Mouse (Mus musculus) thymus, postnatal 14 days (tissue): ENCODE results near the gene Rars.
"Not testable (repeated sequence)": the region's sequence is repeated elsewhere in the genome, so short reads cannot be mapped to it uniquely, and the experiment has no call there.

Experiments used
- DNase-seq: peaks from one replicate; pipeline ENCODE4 v3.0.0; 2021

The Rars gene

DNA sequence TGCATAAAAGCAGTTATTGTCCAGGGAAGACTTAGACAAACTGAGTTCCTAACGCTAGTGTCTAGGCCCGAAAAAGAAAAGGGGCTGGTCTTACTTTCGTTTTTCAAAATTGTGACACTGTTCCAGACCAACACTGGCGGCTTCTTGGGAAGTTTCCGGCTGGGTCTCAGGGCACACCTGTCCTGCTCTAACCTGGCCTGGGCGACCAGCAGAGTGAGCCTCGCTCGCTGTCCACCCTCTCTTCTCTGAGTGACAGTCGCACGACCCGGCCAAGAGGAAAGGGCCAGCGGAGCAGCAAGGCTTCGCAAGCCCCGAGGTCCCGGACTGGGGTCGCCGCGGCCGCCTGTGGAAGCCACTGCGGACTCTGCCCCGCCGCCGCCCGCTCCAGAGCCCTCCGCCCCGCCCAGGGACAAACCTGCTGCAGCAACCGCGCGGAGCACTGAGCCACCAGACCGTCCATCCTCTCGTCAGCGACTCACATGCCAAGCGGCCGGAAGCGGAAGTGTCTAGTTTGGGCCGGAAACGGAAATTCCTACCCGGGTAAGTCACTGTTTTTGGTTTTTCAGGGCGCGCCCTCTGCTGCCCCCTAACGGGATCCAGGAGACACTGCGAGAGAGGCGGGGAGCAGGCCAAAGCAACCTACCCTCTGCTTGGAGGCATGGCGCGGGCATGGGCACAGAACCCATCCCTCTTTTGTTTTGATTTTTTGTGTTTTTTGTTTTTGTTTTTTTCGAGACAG, at the start of gene Rars:
TSS of gene Rars (minus strand) at position 485 of the 739 bp plus-strand sequence.
- DNase-seq, result peak; percentile 93

DNA sequence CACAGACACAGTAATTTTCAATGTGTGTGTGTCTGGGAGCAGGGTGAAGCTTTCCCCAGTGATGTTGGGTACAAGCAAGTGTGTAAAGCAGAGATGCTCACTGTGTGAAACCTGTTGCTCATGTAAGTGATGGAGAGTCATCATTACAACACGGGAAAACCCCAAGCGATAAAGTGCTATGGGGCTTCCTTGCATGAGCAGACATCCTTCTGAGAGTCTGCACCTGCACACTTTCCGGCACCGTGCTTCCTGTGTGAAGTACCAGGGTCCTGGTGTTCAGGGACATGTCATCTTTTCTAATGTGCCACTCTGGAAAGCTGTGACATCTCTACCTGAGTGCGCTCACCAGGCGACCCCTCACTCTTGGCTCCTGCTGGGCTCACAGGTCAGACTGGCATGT, 48.5 kb upstream of the Rars start:
- no peak for DNase-seq

DNA sequence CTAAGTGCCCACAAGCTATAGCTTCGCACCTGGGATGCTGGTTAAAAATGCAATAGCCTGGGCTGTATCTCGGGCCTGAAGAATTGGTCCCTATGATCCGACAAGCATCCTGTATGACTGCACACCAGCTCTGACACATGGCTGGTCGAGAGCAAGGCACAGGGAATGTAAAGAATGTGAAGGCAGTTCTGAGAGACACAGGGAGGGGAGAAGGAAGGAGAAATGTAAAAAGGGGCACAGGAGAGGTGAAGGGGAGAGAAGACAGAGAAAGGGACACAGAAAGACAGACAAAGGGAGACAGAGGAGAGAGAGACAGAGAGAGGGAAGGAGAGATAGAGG, 44.2 kb upstream of the Rars start:
- DNase-seq, result no peak

DNA sequence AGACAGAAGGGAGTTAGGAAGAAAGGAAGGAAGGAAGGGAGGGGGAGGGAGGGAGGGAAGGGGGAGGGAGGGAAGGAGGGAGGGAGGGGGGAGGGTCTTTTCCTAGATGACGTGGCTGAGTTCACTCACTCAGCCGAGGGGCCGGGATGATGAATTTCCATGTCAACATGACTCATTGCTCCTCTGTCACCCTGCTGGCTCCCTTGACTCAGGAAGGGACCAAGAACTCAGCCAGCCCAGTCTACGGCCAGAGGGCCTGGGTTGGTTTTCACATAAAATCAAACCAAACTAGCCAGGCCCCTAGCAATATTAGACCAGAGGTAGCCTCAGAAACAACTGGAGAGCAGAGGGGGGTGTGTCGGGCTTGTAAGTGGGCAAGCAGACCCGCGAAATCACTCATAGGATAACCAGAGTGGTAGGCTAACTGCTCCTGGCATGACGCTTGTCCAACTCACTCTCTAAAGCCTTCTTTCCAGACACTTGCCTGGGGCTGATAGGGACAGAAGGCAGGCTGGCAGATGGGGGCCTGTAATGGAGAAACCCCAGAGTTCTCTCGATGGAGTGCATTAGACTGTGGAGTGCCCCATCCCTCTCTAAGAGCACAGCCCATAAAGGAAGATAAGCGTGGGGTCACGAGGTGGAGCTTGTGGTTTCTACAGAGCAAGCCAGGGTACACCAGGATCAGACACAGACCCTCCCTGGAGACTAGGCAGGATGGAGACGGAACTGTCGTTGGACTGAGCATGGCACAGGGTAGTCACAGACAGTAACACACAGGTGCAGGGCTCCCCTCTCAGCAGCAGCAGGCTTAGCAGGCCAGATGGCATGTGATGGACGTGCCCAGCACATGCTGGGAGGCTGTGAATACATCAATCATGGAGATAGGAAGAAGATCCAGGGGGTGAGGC, 43.6 kb upstream of the Rars start:
- DNase-seq, result no peak

DNA sequence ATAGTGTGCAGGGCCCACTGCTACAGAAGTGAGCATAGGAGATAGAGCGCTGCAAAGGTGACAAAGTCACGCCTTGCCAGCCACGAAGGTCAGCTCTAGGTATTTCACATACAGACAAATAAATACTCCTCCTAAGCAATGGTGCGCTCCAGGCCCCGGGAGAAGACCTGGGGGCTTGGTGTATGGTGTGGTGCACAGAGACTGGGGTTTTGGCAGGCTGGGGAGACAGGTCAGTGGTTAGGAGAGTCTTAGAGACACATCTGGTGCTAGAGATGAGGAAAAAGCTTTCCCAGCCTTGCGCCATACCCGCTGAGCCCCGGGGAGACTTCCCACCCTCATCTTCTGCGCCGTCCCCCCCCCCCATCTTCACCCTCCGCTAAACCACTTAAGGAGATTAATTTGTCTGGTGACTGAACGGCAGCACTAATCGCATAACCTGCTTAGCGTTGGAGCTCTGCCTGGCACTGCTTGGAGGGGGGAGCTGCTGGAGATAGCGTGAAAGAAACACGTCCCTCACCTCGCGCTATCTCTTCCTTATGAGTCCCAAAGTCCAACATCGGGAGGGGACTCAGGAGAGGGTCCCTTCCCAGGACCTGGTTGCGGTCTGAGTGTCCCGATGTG, 39.4 kb upstream of the Rars start:
- DNase-seq, result no peak

DNA sequence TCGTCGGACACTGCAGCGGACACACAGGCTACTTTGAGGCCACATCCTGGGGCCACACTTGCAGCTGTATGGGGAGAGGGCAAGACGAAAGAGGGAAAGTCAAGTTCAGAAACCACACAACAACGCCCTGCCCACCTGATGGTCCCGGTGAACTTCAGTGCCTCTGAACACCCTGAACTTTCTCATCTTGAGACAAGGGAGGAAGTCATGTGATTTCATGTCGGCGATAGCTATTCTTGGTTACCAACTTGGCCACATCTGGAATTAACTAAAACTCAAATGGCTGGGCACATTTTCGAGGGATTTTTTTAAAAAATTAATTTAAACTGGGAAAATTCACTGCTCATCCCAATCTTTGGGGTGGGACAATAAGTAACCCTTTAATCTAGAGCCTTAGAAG, 36.7 kb upstream of the Rars start:
- no peak for DNase-seq

DNA sequence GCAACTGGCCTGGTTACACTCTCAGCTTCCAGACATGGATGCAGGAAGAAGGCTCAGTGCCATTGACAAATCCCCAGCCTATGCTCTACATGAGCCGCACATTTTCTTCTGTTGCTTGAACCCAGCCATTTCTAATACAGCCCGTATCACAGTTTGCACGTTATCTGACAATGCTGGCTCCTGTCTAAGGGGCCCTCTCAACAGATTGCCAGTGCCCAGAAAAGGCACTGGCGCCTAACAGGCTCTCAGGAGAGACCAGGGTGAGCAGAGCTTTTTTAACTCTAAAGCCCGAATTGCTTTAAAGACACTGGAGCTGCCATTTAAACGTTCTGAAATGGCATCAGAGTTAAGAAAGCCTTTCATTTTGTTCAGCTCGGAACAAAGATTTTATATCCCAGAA, 31.8 kb upstream of the Rars start:
- DNase-seq, result no peak

DNA sequence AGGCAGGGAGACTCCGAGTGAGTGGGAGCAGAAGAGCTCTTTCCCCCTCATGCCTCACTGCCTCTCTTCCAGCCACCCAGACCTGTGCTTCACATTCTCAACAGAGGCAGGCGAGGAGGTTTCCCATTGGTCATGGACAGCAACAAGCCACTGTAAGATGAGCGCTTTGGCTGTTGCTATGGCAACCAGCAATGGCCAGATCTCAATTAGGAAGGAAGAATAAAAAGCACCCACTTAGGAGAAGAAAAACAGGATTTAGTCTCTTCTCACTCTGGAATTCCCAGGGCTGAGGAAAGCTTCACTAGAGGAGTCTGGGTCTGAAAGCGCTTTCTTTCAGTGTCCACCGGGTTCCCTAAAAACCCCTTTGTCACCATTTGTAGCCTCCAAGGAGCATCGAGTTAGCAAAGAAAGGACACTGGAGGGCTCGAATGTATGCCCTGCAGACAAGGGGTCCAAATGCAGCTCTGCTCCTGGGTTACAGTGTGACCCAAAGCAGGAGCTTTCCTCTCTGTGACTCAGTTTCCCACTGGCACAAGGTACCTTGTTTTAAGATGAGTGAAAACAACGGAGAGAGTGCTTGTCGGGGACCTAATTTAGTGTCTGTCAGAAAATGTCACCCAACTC, 30.8 kb upstream of the Rars start:
- DNase-seq, result no peak

DNA sequence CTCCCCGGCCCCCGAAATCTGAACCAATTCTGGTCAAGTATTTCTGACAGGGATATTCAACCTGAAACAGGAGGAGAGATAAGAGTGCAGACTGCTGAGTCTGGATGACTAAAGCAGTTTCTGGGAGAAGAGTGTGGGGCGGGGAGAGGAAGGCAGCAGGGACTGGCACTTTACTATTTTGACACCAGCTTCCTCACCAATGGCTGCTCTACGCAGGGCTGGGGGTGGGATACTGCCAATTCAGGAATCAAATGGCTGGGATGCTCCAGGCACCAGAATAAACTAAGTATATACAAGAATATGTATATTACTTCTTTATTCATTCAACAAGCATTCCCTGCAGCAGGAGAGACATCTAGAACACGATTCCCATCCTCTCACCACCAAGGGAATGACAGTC, 29.3 kb upstream of the Rars start:
- no peak for DNase-seq

DNA sequence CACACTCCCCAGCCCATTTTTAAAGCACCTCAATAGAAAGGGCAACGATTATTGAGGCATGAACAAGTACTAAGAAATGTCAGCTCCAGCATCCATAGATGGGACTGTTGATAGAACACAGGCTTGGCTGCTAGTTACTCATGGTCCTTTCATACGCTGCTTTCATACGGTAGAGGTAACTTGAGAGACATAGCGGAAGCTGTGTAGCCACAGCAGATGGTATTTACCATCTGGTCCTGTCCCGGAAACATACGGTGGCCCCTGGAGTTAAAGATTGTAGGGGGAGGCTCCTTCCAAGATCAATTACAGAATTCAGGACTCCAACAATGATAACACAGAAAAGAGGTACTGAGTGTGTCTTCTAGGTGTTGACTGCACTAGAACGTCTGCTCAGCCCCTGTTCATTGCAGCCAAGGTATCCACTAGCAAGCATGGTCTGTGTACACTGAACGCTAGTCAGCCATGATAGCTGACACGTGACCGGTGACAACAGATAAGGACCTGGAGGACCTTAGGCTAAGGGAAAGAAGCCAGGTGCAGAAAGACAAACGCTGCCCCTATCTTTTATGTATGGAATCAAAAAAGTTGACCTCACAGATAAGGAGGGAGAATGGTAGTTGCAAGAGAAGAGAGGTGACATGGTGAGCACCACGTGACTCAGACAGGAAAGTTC, 23.2 kb upstream of the Rars start:
- no peak for DNase-seq

DNA sequence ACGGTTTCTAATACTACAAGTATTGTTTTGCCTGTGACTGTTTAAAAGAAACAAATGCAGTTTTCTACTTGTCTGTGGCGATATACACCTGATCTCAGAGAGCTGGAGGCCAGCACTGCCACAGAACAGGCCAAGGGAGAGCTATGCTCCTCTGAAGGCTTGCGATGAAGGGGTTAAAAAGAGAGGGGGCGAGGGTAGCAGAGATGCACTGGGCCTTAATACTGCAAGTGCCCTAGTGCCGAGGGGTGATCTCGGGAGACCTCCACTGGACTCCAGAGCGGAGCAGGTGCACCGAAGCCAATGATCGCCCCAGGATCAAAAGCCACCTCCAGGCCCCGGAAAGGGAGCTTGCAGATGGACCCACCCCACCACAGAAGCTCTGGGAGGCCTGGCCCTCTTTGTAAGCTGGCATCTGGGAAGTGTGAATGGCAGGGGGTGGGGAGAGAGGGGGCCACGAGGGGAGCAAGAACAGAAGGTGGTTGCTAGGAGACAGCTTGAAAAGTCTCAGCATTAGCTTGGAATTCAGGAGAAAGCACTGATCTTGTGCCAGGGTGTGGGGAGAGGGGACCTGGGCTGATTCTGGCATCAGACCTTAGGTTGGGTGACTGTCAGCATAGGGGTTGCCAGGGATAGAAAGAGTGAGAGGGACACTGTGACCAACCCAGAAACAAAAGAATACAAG, 22.2 kb upstream of the Rars start:
- DNase-seq, result no peak

DNA sequence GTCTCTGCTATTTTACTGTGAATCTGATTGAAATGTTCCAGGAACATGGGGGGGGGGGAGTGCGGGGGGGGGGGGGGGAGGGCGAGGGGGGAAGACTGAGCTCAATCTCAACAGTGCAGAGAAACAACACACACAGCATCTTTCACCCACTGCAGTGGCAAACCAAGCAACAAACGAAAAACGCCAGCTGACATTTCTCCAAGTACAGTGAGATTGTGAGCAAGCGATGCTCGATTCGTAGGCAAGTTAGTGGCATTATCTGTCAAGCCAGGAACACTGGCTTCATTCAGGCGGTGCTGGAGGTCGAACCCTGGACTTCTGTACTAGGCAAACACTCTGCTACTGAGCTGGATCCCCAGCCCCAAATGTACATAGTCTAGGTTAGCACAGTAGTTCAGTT, 21.3 kb upstream of the Rars start:
- no peak for DNase-seq

DNA sequence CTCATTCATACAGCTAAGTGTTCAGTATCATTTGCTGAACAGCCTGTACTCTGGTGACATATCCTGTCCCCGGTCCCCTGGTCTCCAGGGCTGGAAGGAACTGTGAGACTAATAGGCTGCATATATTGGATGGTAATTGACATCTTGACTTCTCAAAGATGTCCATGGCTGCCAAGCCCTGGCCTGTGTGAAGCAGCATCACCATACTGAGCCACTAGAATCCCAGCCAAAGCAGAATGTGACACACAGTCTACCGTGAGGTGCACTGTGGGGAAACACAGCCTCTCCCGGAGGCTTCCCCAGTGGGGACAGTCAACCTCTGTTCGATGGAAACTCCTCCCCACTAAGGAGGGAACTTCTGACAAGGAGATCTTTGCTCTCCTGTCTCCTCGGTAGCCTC, 20.6 kb upstream of the Rars start:
- no peak for DNase-seq

DNA sequence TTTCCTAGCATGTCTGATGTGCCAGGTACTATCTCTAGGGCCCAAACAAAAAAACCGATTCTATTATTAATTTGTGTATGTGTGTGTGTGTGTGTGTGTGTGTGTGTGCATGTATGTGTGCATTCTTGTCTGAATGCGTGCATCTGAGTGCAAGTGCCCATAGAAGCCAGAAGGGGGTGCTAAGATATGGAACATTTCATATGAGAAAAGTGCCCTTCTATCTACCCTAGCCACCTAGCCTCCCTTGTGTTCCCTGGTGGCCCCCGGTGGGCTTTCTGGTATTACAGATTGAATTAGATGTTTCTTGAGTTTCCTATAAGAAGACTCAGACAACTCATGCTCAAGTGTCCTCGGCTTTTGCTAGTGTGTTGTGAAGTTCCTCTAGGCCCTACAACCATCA, 19.3 kb upstream of the Rars start:
- DNase-seq, result no peak

DNA sequence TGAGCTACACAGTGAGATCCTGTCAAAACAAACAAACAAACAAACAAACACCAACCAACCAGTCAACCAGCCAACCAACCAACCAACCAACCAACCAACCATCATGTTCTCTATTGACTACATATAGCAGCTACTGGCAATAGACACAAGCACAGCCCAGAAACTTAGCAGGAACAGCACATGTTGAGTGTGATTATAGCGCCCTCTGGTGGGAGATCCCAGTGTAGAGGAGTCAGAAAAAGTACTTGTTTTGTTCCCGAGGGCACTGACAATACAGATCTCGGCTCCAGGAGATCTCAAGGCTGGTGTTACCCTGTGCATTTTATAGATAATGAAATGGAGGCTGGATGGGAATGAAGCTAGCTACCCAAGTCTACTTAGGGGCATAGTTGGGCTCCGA, 18.4 kb upstream of the Rars start:
- DNase-seq, result peak; percentile 40

DNA sequence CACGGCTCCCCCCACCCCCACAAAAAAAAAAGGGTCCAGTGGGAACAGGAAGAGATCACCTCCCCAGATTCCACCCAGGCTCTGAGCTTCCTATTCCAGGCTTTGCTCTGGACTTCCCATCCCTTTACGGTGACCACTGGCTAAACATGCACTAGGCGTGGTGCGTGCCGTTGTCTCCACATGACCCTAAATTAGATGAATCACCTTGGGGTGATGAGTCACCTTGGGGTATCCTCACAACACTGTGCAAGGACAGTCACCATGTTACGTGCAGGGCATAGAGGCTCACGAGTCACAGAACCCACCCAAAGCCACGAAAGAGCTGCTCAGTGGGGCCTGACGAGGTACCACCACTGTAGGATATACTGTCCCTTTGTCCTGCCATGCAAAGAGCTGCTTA, 10.0 kb upstream of the Rars start:
- no peak for DNase-seq

DNA sequence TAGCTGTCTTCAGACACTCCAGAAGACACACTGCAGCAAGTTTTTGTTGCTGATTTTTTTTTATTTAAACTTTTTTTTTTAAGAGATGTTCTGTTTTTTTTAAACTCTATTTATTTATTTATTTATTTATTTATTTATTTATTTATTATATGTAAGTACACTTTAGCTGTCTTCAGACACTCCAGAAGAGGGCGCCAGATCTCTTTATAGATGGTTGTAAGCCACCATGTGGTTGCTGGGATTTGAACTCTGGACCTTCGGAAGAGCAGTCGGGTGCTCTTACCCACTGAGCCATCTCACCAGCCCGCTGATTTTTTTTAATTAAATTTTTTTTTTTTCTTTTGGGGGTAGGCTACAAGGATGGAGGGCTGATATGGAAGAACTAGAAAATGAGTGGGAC, 8.3 kb upstream of the Rars start:
- peak; percentile 21 for DNase-seq

DNA sequence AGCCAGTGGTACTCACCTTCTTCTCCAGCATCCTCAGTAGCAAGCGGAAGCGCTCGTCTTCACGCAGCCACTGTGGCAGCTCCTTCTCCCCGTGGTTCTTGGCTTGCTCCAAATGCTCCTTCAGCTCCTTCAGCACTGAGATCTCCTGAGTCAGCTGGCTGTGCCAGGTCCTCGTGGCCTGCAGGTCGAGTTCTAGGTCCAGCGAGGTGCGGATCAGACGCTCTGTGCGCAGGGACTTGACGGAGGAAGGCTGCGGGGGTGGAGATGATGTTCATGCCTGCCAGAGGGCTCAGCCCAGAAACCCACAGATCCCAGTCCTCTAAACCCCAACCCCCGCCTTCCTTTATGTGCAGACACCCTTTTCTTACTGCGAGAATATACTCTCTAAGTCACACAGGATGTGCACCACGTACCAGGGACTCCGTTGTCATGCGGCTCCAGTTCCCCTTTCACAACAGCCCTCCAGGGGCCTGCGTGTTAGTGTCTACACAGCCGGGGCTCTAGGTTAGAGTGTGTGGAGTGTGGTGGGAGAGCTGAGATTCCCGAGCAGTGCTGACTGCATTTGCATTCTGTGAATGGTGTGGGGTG, 7.5 kb upstream of the Rars start:
- peak; percentile 18 for DNase-seq

DNA sequence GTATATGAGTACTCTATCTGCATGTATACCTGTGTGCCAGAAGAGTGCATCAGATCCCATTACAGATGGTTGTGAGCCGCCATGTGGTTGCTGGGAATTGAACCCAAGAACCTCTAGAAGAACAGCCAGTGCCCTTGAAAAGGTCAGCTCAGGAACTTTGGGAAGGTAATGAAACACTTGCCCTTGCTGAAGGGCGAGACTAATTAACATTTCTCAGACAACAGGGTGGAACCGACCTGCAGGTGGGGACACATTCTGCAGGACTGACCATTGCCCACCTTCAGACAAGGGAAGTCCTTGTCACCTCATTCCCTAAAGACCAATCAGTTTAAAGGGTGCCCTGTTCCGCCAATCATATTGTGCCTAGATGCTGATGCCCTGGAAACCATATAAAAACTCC, 6.5 kb upstream of the Rars start:
- not testable (repeated sequence) for DNase-seq

DNA sequence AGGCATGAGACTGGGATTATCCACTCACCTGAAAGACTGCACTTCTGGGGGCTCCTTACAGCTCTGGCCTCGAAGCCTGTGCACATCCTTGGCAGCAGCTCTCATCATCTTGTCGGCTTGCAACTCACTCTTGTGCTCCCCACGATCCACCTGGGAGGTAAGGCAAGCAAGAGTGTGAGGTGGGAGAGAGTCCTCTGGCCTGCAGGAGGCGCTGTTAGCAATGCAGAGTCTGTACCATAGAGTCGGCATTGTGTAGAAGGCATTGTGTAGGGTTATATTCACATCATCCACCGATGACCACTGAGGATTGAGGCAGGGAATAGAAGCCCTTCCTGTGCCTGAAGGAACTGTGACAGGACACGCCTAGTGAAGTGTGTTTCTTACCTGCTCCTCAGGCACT, 6.0 kb upstream of the Rars start:
- DNase-seq, result no peak

DNA sequence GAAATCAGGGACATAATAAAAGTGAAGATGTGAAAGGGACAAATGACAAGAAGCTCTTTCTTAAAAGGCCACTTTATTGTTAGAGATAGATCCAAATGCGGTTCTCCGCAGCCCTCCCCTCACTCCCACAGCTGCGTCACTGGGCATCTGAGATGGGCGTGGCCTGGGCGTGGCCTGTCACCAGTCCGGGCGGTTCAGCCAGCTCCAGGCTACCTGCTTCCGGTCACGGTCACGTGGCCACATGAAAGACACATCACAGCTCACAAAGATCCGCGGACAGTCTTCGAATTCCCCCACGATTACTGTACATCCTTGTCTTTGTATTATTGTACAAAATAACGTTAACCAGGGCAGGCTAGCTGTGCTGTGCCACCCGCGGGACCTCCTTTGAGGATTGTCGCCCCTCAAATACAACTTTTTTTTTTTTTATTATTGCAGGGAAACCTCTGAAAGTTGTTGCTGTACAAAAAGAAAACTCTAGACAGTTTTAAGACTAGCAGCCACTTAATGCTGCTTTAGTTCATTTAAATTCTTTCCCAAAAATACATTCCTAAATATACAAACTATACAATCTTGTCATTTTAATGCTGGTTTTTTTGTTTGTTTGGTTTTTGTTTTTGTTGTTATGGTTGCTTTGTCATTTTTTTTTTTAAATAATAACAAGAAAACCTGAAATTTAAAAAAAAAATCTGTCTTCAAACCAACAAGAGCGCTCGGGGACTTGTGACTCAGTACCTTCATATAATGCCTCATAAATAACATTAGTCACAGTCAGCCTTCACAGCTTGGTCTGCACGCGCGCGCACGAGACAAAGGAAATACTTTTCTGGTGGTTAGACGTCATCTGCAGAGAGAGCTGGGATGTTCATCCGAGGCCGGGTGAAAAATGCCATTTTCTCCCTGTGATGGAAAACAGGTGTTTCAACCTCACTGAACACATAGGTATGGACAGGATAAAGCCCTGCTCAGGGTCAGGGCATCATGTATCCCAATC, 4.3 kb upstream of the Rars start:
- DNase-seq, result peak; percentile 81
